Mouse (Mus musculus) ES-CJ7 (cell line): ENCODE data around the gene Cachd1.
A peak's percentile ranks its signal among the peaks of the same experiment; 100 is the strongest.

ENCODE experiments used
- DNase-seq: peaks from one replicate; pipeline ENCODE4 v3.0.0; 2011; ENCODE audit warnings: low read depth, low spot score

Cachd1 gene

DNA sequence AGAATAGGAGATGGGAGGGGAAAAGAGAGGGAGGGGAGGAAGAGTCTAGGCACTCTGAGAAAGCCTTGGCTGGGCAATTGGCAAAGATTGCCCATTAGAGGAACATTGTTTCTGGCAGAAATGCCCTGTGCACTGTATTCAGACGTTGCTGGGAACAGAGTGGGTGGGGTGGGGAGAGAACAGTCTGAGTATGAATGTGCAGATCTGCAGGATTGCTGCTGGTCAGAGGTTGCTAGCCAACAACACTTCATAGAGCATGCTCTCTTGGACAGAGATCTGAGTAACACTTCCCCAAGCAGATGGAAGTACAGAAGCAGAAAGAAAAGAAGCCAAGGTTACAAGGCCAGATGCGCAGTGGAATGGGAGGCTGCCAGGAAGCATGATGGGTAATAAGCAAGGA is 285.7 kb downstream of the Cachd1 start:
- DNase-seq, result no peak

- no peak for DNase-seq
Measured at GRCm38 (mm10) chr4:101066401-101066800, 289.9 kb downstream of the Cachd1 start.

DNA sequence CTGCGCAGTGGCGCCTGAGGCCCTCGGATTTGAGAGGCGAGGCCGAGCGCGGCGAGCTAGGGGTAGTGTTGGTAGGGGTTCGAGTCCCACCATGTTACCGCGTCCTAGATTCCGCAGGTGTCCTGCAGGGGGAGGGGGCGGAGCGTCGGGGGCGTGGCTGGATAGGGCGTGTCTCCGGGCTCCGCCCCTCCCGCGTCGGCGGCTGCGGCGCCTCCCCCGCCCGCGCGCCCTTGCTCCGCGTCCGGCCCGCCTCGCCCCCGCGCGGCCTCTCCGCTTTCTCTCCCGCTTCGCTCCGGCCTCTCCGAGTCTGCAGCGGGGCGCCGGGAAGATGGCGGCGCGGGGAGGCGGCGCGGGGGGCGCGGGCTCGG is 292.3 kb downstream of the Cachd1 start, which contains the start of gene Raver2:
Raver2 (plus strand) TSS at position 198 of the 368 bp plus-strand sequence.
- DNase-seq, result peak; percentile 72

DNA sequence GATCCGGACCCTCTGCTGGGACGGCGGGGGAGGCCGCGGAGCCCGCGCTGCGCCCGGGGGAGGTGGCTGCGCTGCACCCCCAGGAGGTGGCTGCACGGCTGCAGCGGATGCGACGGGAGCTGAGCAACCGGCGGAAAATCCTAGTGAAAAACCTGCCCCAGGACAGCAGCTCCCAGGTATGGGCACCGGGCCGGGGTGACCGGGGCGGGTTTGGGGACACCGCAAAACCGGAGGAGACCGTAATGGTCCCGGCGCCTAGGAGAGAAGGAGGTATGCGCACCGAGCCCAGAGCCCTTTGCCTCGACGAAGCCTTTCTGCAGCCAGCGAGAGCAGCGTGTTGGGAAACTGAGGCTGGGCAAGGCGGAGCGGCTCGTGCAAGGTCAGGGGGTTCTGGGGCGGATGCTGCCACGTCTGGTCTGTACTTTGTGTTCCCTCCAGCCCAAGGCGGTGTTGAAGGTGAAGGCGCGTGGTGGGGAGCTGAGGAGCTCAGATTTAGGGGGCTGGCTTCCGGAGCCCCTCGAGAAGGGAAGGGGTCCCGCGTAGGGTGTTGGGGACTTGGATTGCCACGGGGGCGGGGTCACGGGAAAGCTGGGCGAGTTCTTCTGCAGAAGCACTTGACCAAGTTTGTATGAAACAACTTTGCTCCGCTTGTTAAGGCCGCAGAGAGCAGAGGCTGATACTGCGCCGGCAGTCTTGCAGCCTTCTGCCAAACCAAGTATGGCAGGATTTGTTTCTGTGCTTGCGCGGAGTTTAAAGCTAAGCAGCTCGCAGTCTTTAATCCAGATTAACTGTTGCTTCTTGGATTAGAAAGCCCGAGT is 292.9 kb downstream of the Cachd1 start:
- DNase-seq, result peak; percentile 45

GRCm38 (mm10) chr4:101071570-101071969 is 295.1 kb downstream of the Cachd1 start:
- DNase-seq, result no peak

- DNase-seq, result no peak
Measured at GRCm38 (mm10) chr4:101076425-101076824, 299.9 kb downstream of the Cachd1 start.
